Mouse (Mus musculus): ENCODE data around the gene Syvn1. TPM values are rescaled to one million over a fixed set of nuclear protein-coding genes. Genes with fewer than 3 reads are reported as not detected.
"Not testable (repeated sequence)": the region's sequence is repeated elsewhere in the genome, so short reads cannot be mapped to it uniquely, and the experiment has no call there.

Syvn1 gene
- polyA plus RNA-seq, 1 experiment from 2014 or later, result 29.0 TPM

- Histone ChIP-seq H3K27me3 (replicated peaks; ENCODE audit: control insufficient read depth, insufficient read depth, low read length) (no peaks in the 10 kb centered on the region), H3K9ac (ENCODE audit: low read depth, low read length) (no peak overlapping the region), H3K4me3 (ENCODE audit: low read length) (no peak overlapping the region), H3K36me3 (ENCODE audit: control insufficient read depth, insufficient read depth, low read length) (no peaks in the 10 kb centered on the region), H3K9me3 (ENCODE audit: control insufficient read depth, low read length) (no peaks in the 10 kb centered on the region), H3K27ac (ENCODE audit: low read depth, low read length) (no peak overlapping the region), H3K4me2 (ENCODE audit: low read length) (no peak overlapping the region), H3K4me1 (ENCODE audit: control insufficient read depth, insufficient read depth, low read depth, low read length) (no peaks in the 10 kb centered on the region)
- ATAC-seq, result no peak
- WGBS, result 83% methylated on average over 9 of the region's 9 CpGs
Observed at GRCm38 (mm10) chr19:6035966-6036585, 10.3 kb upstream of the Syvn1 start.

- Histone ChIP-seq H3K4me2 (ENCODE audit: low read length) (no peak overlapping the region), H3K4me1 (ENCODE audit: control insufficient read depth, insufficient read depth, low read depth, low read length) (no peaks in the 10 kb centered on the region), H3K27ac (ENCODE audit: low read depth, low read length) (no peak overlapping the region), H3K9ac (ENCODE audit: low read depth, low read length) (no peak overlapping the region), H3K36me3 (ENCODE audit: control insufficient read depth, insufficient read depth, low read length) (no peaks in the 10 kb centered on the region), H3K4me3 (ENCODE audit: low read length) (no peak overlapping the region), H3K27me3 (replicated peaks; ENCODE audit: control insufficient read depth, insufficient read depth, low read length) (no peaks in the 10 kb centered on the region), H3K9me3 (ENCODE audit: control insufficient read depth, low read length) (no peaks in the 10 kb centered on the region)
- ATAC-seq, result no peak
Observed at GRCm38 (mm10) chr19:6037695-6038094, 8.7 kb upstream of the Syvn1 start.

GRCm38 (mm10) chr19:6038326-6038725 lies 8.1 kb upstream of the Syvn1 start:
- H3K4me3 ChIP-seq (ENCODE audit: low read length), result no peak overlapping the region
- 78% methylated on average over 7 of the region's 7 CpGs for WGBS
- no peaks in the 10 kb centered on the region for H3K4me1 ChIP-seq (ENCODE audit: control insufficient read depth, insufficient read depth, low read depth, low read length)
- H3K4me2 ChIP-seq (ENCODE audit: low read length), result no peak overlapping the region
- no peaks in the 10 kb centered on the region for H3K9me3 ChIP-seq (ENCODE audit: control insufficient read depth, low read length)
- ATAC-seq, result no peak
- no peaks in the 10 kb centered on the region for H3K27me3 ChIP-seq (replicated peaks; ENCODE audit: control insufficient read depth, insufficient read depth, low read length)
- H3K9ac ChIP-seq (ENCODE audit: low read depth, low read length), result no peak overlapping the region; the same call in 1 of the 2 replicates
- H3K27ac ChIP-seq (ENCODE audit: low read depth, low read length), result no peak overlapping the region
- no peaks in the 10 kb centered on the region for H3K36me3 ChIP-seq (ENCODE audit: control insufficient read depth, insufficient read depth, low read length)

- no peaks in the 10 kb centered on the region for H3K27me3 ChIP-seq (replicated peaks; ENCODE audit: control insufficient read depth, insufficient read depth, low read length)
- no peaks in the 10 kb centered on the region for H3K36me3 ChIP-seq (ENCODE audit: control insufficient read depth, insufficient read depth, low read length)
- no peak overlapping the region for H3K27ac ChIP-seq (ENCODE audit: low read depth, low read length)
- no peak overlapping the region for H3K9ac ChIP-seq (ENCODE audit: low read depth, low read length)
- no peak for ATAC-seq
- peaks cover 1% of the 10 kb centered on the region for H3K4me1 ChIP-seq (ENCODE audit: control insufficient read depth, insufficient read depth, low read depth, low read length)
- H3K9me3 ChIP-seq (ENCODE audit: control insufficient read depth, low read length), result no peaks in the 10 kb centered on the region
- H3K4me2 ChIP-seq (ENCODE audit: low read length), result no peak overlapping the region
- H3K4me3 ChIP-seq (ENCODE audit: low read length), result no peak overlapping the region
Observed at GRCm38 (mm10) chr19:6040002-6040401, 6.4 kb upstream of the Syvn1 start.

GRCm38 (mm10) chr19:6042293-6042692 lies 4.1 kb upstream of the Syvn1 start:
- H3K36me3 ChIP-seq (ENCODE audit: control insufficient read depth, insufficient read depth, low read length), result no peaks in the 10 kb centered on the region
- no peak overlapping the region for H3K4me3 ChIP-seq (ENCODE audit: low read length)
- no peak overlapping the region for H3K27ac ChIP-seq (ENCODE audit: low read depth, low read length)
- ATAC-seq, result no peak
- no peaks in the 10 kb centered on the region for H3K9me3 ChIP-seq (ENCODE audit: control insufficient read depth, low read length)
- 66% methylated on average over 9 of the region's 9 CpGs for WGBS
- H3K27me3 ChIP-seq (replicated peaks; ENCODE audit: control insufficient read depth, insufficient read depth, low read length), result no peaks in the 10 kb centered on the region
- H3K4me2 ChIP-seq (ENCODE audit: low read length), result no peak overlapping the region
- H3K9ac ChIP-seq (ENCODE audit: low read depth, low read length), result no peak overlapping the region
- peaks cover 7% of the 10 kb centered on the region for H3K4me1 ChIP-seq (ENCODE audit: control insufficient read depth, insufficient read depth, low read depth, low read length)

GRCm38 (mm10) chr19:6044102-6044501 lies 2.3 kb upstream of the Syvn1 start:
- H3K27me3 ChIP-seq (replicated peaks; ENCODE audit: control insufficient read depth, insufficient read depth, low read length); ATAC-seq; H3K9me3 ChIP-seq (ENCODE audit: control insufficient read depth, low read length); H3K27ac ChIP-seq (ENCODE audit: low read depth, low read length); H3K36me3 ChIP-seq (ENCODE audit: control insufficient read depth, insufficient read depth, low read length); H3K9ac ChIP-seq (ENCODE audit: low read depth, low read length); H3K4me2 ChIP-seq (ENCODE audit: low read length); H3K4me3 ChIP-seq (ENCODE audit: low read length): not testable (repeated sequence)
- 63% methylated on average over 4 of the region's 4 CpGs for WGBS
- peaks cover 21% of the 10 kb centered on the region for H3K4me1 ChIP-seq (ENCODE audit: control insufficient read depth, insufficient read depth, low read depth, low read length)

GRCm38 (mm10) chr19:6045366-6046293 lies 746 bp upstream of the Syvn1 start:
- Histone ChIP-seq H3K4me2 (ENCODE audit: low read length) (peak overlapping the region; percentile 86), H3K4me1 (ENCODE audit: control insufficient read depth, insufficient read depth, low read depth, low read length) (peaks cover 21% of the 10 kb centered on the region), H3K9ac (ENCODE audit: low read depth, low read length) (peak overlapping the region; percentile 91), H3K27me3 (replicated peaks; ENCODE audit: control insufficient read depth, insufficient read depth, low read length) (no peaks in the 10 kb centered on the region), H3K27ac (ENCODE audit: low read depth, low read length) (peak overlapping the region; percentile 99), H3K36me3 (ENCODE audit: control insufficient read depth, insufficient read depth, low read length) (peaks cover 18% of the 10 kb centered on the region), H3K9me3 (ENCODE audit: control insufficient read depth, low read length) (no peaks in the 10 kb centered on the region), H3K4me3 (ENCODE audit: low read length) (peak overlapping the region; percentile 90)
- 16% methylated on average over 20 of the region's 20 CpGs for WGBS
- peak; percentile 54 for ATAC-seq

GRCm38 (mm10) chr19:6047154-6047898 lies 950 bp downstream of the Syvn1 start:
- Histone ChIP-seq H3K4me2 (ENCODE audit: low read length) (peak overlapping the region; percentile 86), H3K36me3 (ENCODE audit: control insufficient read depth, insufficient read depth, low read length) (peaks cover 34% of the 10 kb centered on the region), H3K9me3 (ENCODE audit: control insufficient read depth, low read length) (no peaks in the 10 kb centered on the region), H3K9ac (ENCODE audit: low read depth, low read length) (peak overlapping the region; percentile 91), H3K4me1 (ENCODE audit: control insufficient read depth, insufficient read depth, low read depth, low read length) (peaks cover 21% of the 10 kb centered on the region), H3K27ac (ENCODE audit: low read depth, low read length) (peak overlapping the region; percentile 99), H3K4me3 (ENCODE audit: low read length) (peak overlapping the region; percentile 90), H3K27me3 (replicated peaks; ENCODE audit: control insufficient read depth, insufficient read depth, low read length) (no peaks in the 10 kb centered on the region)
- ATAC-seq, result peak; percentile 12
- 1% methylated on average over 37 of the region's 44 CpGs for WGBS

- no peaks in the 10 kb centered on the region for H3K27me3 ChIP-seq (replicated peaks; ENCODE audit: control insufficient read depth, insufficient read depth, low read length)
- ATAC-seq, result no peak
- H3K27ac ChIP-seq (ENCODE audit: low read depth, low read length), result no peak overlapping the region
- peak overlapping the region; percentile 86 for H3K4me2 ChIP-seq (ENCODE audit: low read length)
- H3K9me3 ChIP-seq (ENCODE audit: control insufficient read depth, low read length), result no peaks in the 10 kb centered on the region
- peaks cover 21% of the 10 kb centered on the region for H3K4me1 ChIP-seq (ENCODE audit: control insufficient read depth, insufficient read depth, low read depth, low read length)
- peaks cover 39% of the 10 kb centered on the region for H3K36me3 ChIP-seq (ENCODE audit: control insufficient read depth, insufficient read depth, low read length)
- WGBS, result 92% methylated on average over 8 of the region's 8 CpGs
- peak overlapping the region; percentile 91 for H3K9ac ChIP-seq (ENCODE audit: low read depth, low read length)
- peak overlapping the region; percentile 90 for H3K4me3 ChIP-seq (ENCODE audit: low read length)
Observed at GRCm38 (mm10) chr19:6047899-6048166, 1.5 kb downstream of the Syvn1 start.

All from hindbrain, embryonic 16.5 days (tissue).